Mouse (Mus musculus) regulatory T cell (primary cell): Measurements from ENCODE around the gene Tmem163.

ENCODE experiments used
- in situ Hi-C: fragments of 300-600 bp; cut with MboI, MseI; formaldehyde crosslinking; loops from one replicate; pipeline ENCODE4 v1.15.1; 2025; ENCODE audit warnings: high pct_unique_total_duplicates

Gene Tmem163

GRCm38 (mm10) chr1:127679498-127680133 lies at the start of gene Tmem163:
Tmem163 (minus strand) TSS chr1:127679548.
- in situ Hi-C loops, result loop anchor here (5.0 kb wide), 1 partner anchor 182 kb away; no protein-coding TSS in a partner anchor

GRCm38 (mm10) chr1:127729096-127729495 lies 49.7 kb upstream of the Tmem163 start, which contains the start of gene Acmsd:
Acmsd (plus strand) TSS chr1:127729413.
- in situ Hi-C loops, result no loop called here

- in situ Hi-C loops, result no loop called here
Observed at GRCm38 (mm10) chr1:127723596-127723995, 44.2 kb upstream of the Tmem163 start.

GRCm38 (mm10) chr1:127718290-127718689 lies 38.9 kb upstream of the Tmem163 start:
- in situ Hi-C loops, result no loop called here

GRCm38 (mm10) chr1:127716441-127716840 lies 37.1 kb upstream of the Tmem163 start:
- in situ Hi-C loops, result no loop called here

GRCm38 (mm10) chr1:127706269-127706668 lies 26.9 kb upstream of the Tmem163 start:
- in situ Hi-C loops, result loop anchor here (5.0 kb wide), 1 partner anchor 51 kb away; no protein-coding TSS in a partner anchor

GRCm38 (mm10) chr1:127702187-127702586 lies 22.8 kb upstream of the Tmem163 start:
- in situ Hi-C loops, result no loop called here

GRCm38 (mm10) chr1:127696533-127696932 lies 17.2 kb upstream of the Tmem163 start:
- in situ Hi-C loops, result no loop called here

- in situ Hi-C loops, result loop anchor here (5.0 kb wide), 1 partner anchor 181 kb away; no protein-coding TSS in a partner anchor
Observed at GRCm38 (mm10) chr1:127677661-127678580, 1.4 kb downstream of the Tmem163 start.

GRCm38 (mm10) chr1:127677131-127677631 lies 2.2 kb downstream of the Tmem163 start:
- in situ Hi-C loops, result loop anchor here (5.0 kb wide), 1 partner anchor 180 kb away; no protein-coding TSS in a partner anchor

GRCm38 (mm10) chr1:127676516-127677099 lies 2.7 kb downstream of the Tmem163 start:
- in situ Hi-C loops, result loop anchor here (5.0 kb wide), 1 partner anchor 179 kb away; no protein-coding TSS in a partner anchor

GRCm38 (mm10) chr1:127676116-127676515 lies 3.2 kb downstream of the Tmem163 start:
- in situ Hi-C loops, result loop anchor here (5.0 kb wide), 1 partner anchor 179 kb away; no protein-coding TSS in a partner anchor

- in situ Hi-C loops, result loop anchor here (5.0 kb wide), 1 partner anchor 178 kb away; no protein-coding TSS in a partner anchor
Observed at GRCm38 (mm10) chr1:127675253-127675652, 4.1 kb downstream of the Tmem163 start.

GRCm38 (mm10) chr1:127673221-127674050 lies 5.9 kb downstream of the Tmem163 start:
- in situ Hi-C loops, result no loop called here

GRCm38 (mm10) chr1:127668161-127668560 lies 11.2 kb downstream of the Tmem163 start:
- in situ Hi-C loops, result no loop called here

GRCm38 (mm10) chr1:127667110-127667860 lies 12.1 kb downstream of the Tmem163 start:
- in situ Hi-C loops, result no loop called here

GRCm38 (mm10) chr1:127666221-127666620 lies 13.1 kb downstream of the Tmem163 start:
- in situ Hi-C loops, result no loop called here

GRCm38 (mm10) chr1:127662385-127663068 lies 16.8 kb downstream of the Tmem163 start:
- in situ Hi-C loops, result no loop called here
